Mouse (Mus musculus) embryonic facial prominence, embryonic 11.5 days (tissue): Measurements from ENCODE around the gene Msmo1. TPM values are rescaled to one million over a fixed set of nuclear protein-coding genes. Genes with fewer than 3 reads are reported as not detected.
A peak's percentile ranks its signal among the peaks of the same experiment; 100 is the strongest.

Source experiments
- ATAC-seq: fragments of 200-750 bp; cut with Nextera tagmentation; replicated peaks from 2 replicates; pipeline ENCODE4 v1.8.0; 2017; ENCODE audit warnings: low read depth; ENCODE audit not compliant: insufficient number of reproducible peaks, low FRiP score, low TSS enrichment
- DNase-seq: peaks from one replicate; pipeline ENCODE4 v3.0.0-alpha.2; 2015; ENCODE audit warnings: low spot score
- H3K27ac ChIP-seq: fragments of 300-500 bp; sonication (generic); replicated peaks from 2 replicates; pipeline ENCODE4 v1.5.1; 2014; ENCODE audit warnings: mild to moderate bottlenecking, low read depth, low read length, control low read depth
- H3K27me3 ChIP-seq: fragments of 300-500 bp; sonication (generic); 2 replicates; pipeline ENCODE4 v1.6.1; 2014; ENCODE audit warnings: mild to moderate bottlenecking, low read length, moderate library complexity, mixed read lengths; ENCODE audit not compliant: control insufficient read depth, insufficient read depth
- H3K36me3 ChIP-seq: fragments of 300-500 bp; sonication (generic); replicated peaks from 2 replicates; pipeline ENCODE4 v1.6.1; 2014; ENCODE audit warnings: low read depth, mild to moderate bottlenecking, low read length, moderate library complexity, mixed read lengths; ENCODE audit not compliant: control insufficient read depth, insufficient read depth
- H3K4me1 ChIP-seq: fragments of 300-500 bp; sonication (generic); 2 replicates; pipeline ENCODE4 v1.6.1; 2014; ENCODE audit warnings: low read length, mixed read lengths; ENCODE audit not compliant: control insufficient read depth, insufficient read depth
- H3K4me2 ChIP-seq: fragments of 300-500 bp; sonication (generic); 2 replicates; pipeline ENCODE4 v1.6.1; 2014; ENCODE audit warnings: low read depth, mild to moderate bottlenecking, control low read depth, low read length, moderate library complexity
- H3K4me3 ChIP-seq: fragments of 300-500 bp; sonication (generic); 2 replicates; pipeline ENCODE4 v1.5.1; 2014; ENCODE audit warnings: low read depth, low read length, control low read depth
- H3K9ac ChIP-seq: fragments of 300-500 bp; sonication (generic); replicated peaks from 2 replicates; pipeline ENCODE4 v1.6.1; 2014; ENCODE audit warnings: mild to moderate bottlenecking, control low read depth, low read length
- H3K9me3 ChIP-seq: fragments of 300-500 bp; sonication (generic); replicated peaks from 2 replicates; pipeline ENCODE4 v1.6.1; 2016; ENCODE audit warnings: mild to moderate bottlenecking, low read length, inconsistent platforms, mixed read lengths; ENCODE audit not compliant: control insufficient read depth
- WGBS: fragments of 180-500 bp; shearing (Covaris S2); extraction: QIAGEN DNeasy Blood & Tissue Kit; methylation state at CpG from one replicate; pipeline ENCODE4 v1.1.7; 2014; 5-methylcytosine and 5-hydroxymethylcytosine counted together
- polyA plus RNA-seq: library from polyadenylated mRNA; unstranded; fragments of >200 nt; fragmentation: Nextera tagmentation; extraction: Ambion mirVana; gene quantifications from 2 replicates; pipeline ENCODE4 v1.2.1, GENCODE M21; 2014

Msmo1 gene
- polyA plus RNA-seq, 1 experiment from 2014 or later = 154 TPM

- no peak overlapping the region for H3K27ac ChIP-seq
- no peaks in the 10 kb centered on the region for H3K4me1 ChIP-seq
- ATAC-seq = no peak
- H3K9ac ChIP-seq = no peak overlapping the region
- no peaks in the 10 kb centered on the region for H3K27me3 ChIP-seq
- DNase-seq = no peak
- no peak overlapping the region for H3K4me2 ChIP-seq
- no peaks in the 10 kb centered on the region for H3K36me3 ChIP-seq
- no peak overlapping the region for H3K4me3 ChIP-seq
- H3K9me3 ChIP-seq = no peaks in the 10 kb centered on the region
These were observed 26.1 kb downstream of the Msmo1 start for GRCm38 (mm10) chr8:64707481-64707880.

- Histone ChIP-seq H3K27me3 (no peaks in the 10 kb centered on the region), H3K27ac (no peak overlapping the region), H3K9ac (no peak overlapping the region), H3K4me2 (no peak overlapping the region), H3K36me3 (no peaks in the 10 kb centered on the region), H3K4me3 (no peak overlapping the region), H3K9me3 (no peaks in the 10 kb centered on the region), H3K4me1 (no peaks in the 10 kb centered on the region)
- ATAC-seq = no peak
- no peak for DNase-seq
- WGBS = 78% methylated on average over 1 of the region's 1 CpGs
These were observed 30.4 kb downstream of the Msmo1 start for GRCm38 (mm10) chr8:64703191-64703590.

- Histone ChIP-seq H3K36me3 (no peaks in the 10 kb centered on the region), H3K9ac (peak within 1 kb of the TSS; percentile 97), H3K4me3 (peak within 1 kb of the TSS; percentile 68), H3K27me3 (no peaks in the 10 kb centered on the region), H3K27ac (peak within 1 kb of the TSS; percentile 83), H3K4me1 (no peaks in the 10 kb centered on the region), H3K4me2 (peak within 1 kb of the TSS; percentile 87), H3K9me3 (no peaks in the 10 kb centered on the region)
- peak; percentile 99 for ATAC-seq
- WGBS = 0% methylated on average over 49 of the region's 54 CpGs
- DNase-seq = peak; percentile 92
These were observed 40.9 kb downstream of the Msmo1 start, which contains the start of gene Cpe for GRCm38 (mm10) chr8:64692651-64693201. Cpe (minus strand) TSS chr8:64693054.

GRCm38 (mm10) chr8:64691591-64692401, 41.8 kb downstream of the Msmo1 start:
- no peaks in the 10 kb centered on the region for H3K4me1 ChIP-seq

GRCm38 (mm10) chr8:64690845-64691244, 42.7 kb downstream of the Msmo1 start:
- H3K9ac ChIP-seq = no peak overlapping the region
- WGBS = 86% methylated on average over 6 of the region's 6 CpGs
- no peak overlapping the region for H3K4me2 ChIP-seq
- no peak overlapping the region for H3K4me3 ChIP-seq
- H3K9me3 ChIP-seq = no peaks in the 10 kb centered on the region
- H3K36me3 ChIP-seq = no peaks in the 10 kb centered on the region
- no peaks in the 10 kb centered on the region for H3K4me1 ChIP-seq
- no peak overlapping the region for H3K27ac ChIP-seq
- no peak for ATAC-seq
- no peaks in the 10 kb centered on the region for H3K27me3 ChIP-seq
- DNase-seq = no peak

More at GRCm38 (mm10) chr8:64691591-64692401, 41.8 kb downstream of the Msmo1 start:
- no peak overlapping the region for H3K27ac ChIP-seq
- H3K9ac ChIP-seq = peak overlapping the region; percentile 97
- peak overlapping the region; percentile 87 for H3K4me2 ChIP-seq
- H3K27me3 ChIP-seq = no peaks in the 10 kb centered on the region
- DNase-seq = no peak
- no peaks in the 10 kb centered on the region for H3K36me3 ChIP-seq
- whole genome bisulfite sequencing = 10% methylated on average over 16 of the region's 16 CpGs
- H3K4me3 ChIP-seq = peak overlapping the region; percentile 68
- no peak for ATAC-seq
- H3K9me3 ChIP-seq = no peaks in the 10 kb centered on the region

GRCm38 (mm10) chr8:64690306-64690705, 43.3 kb downstream of the Msmo1 start:
- DNase-seq = no peak
- Histone ChIP-seq H3K4me1 (no peaks in the 10 kb centered on the region), H3K27ac (no peak overlapping the region), H3K4me2 (no peak overlapping the region), H3K36me3 (no peaks in the 10 kb centered on the region), H3K27me3 (no peaks in the 10 kb centered on the region), H3K9me3 (no peaks in the 10 kb centered on the region), H3K9ac (no peak overlapping the region), H3K4me3 (no peak overlapping the region)
- WGBS = 80% methylated on average over 6 of the region's 6 CpGs
- ATAC-seq = no peak

GRCm38 (mm10) chr8:64688741-64689140, 44.9 kb downstream of the Msmo1 start:
- DNase-seq (no peak), ATAC-seq (no peak)
- no peak overlapping the region for H3K27ac ChIP-seq
- no peaks in the 10 kb centered on the region for H3K4me1 ChIP-seq
- H3K27me3 ChIP-seq = no peaks in the 10 kb centered on the region
- H3K4me3 ChIP-seq = no peak overlapping the region
- no peak overlapping the region for H3K9ac ChIP-seq
- H3K4me2 ChIP-seq = no peak overlapping the region
- H3K9me3 ChIP-seq = no peaks in the 10 kb centered on the region
- WGBS = 69% methylated on average over 4 of the region's 4 CpGs
- no peaks in the 10 kb centered on the region for H3K36me3 ChIP-seq

- Histone ChIP-seq H3K36me3 (no peaks in the 10 kb centered on the region), H3K4me3 (no peak overlapping the region), H3K4me2 (no peak overlapping the region), H3K9me3 (no peaks in the 10 kb centered on the region), H3K27ac (no peak overlapping the region), H3K4me1 (no peaks in the 10 kb centered on the region), H3K9ac (no peak overlapping the region), H3K27me3 (no peaks in the 10 kb centered on the region)
- whole genome bisulfite sequencing = 71% methylated on average over 3 of the region's 3 CpGs
- ATAC-seq (no peak), DNase-seq (no peak)
These were observed 45.4 kb downstream of the Msmo1 start for GRCm38 (mm10) chr8:64688161-64688560.
